Comparison of ENCODE assay signal across 16 mouse cellular contexts in genomic region chr3:26002863-26003608, GRCm38 (mm10).
A peak's percentile ranks its signal among the peaks of the same experiment; 100 is the strongest.
DNase-seq lines count a peak whose midpoint lies in the region; ATAC-seq and TF ChIP-seq lines count a peak whose summit lies in the region.
"Had no signal": no experiment of that assay in that cellular context is flagged by ENCODE, and none has a peak within 500 bp of the region (broad histone marks: within the 10 kb centered on the region; RNA-seq: fewer than 3 reads in every experiment).

No protein-coding gene starts in this region.

- peak; percentile 9 for DNase-seq in hindbrain, embryonic 11.5 days (ENCODE audit: low spot score)
- no peak for DNase-seq in hindbrain, embryonic 10.5 days (ENCODE audit: low spot score)
- peak; percentile 52 for DNase-seq in brain, embryonic 18.5 days (ENCODE audit: low read depth, low spot score)
- peak; percentile 84 for DNase-seq in midbrain, postnatal 0 days (ENCODE audit: low spot score)
- no peak for DNase-seq in lung, postnatal 36 days
- no peak for DNase-seq in urinary bladder, adult 2 months (ENCODE audit: low spot score)
- DNase-seq: heart, adult 11 months; heart, postnatal 14 days; kidney, adult 2 months; thymus, postnatal 14 days had no signal

- no peak overlapping the region for H3K4me2 ChIP-seq in hindbrain, embryonic 11.5 days (replicated peaks; ENCODE audit: low read depth, low read length)
- H3K4me2 ChIP-seq in hindbrain, embryonic 13.5 days, result no peak overlapping the region
- H3K4me2 ChIP-seq in midbrain, postnatal 0 days (ENCODE audit: low read depth, low read length, poor library complexity, severe bottlenecking), result peak overlapping the region; percentile 3; the same call in 1 of the 2 replicates
- no peak overlapping the region for H3K4me2 ChIP-seq in intestine, postnatal 0 days (replicated peaks; ENCODE audit: low read depth)
- H3K4me2 ChIP-seq: embryonic facial prominence, embryonic 13.5 days; liver, embryonic 15.5 days had no signal

- H3K36me3 ChIP-seq in hindbrain, embryonic 11.5 days (ENCODE audit: control insufficient read depth, insufficient read depth, low read length), result no peaks in the 10 kb centered on the region
- no peaks in the 10 kb centered on the region for H3K36me3 ChIP-seq in hindbrain, embryonic 10.5 days
- no peaks in the 10 kb centered on the region for H3K36me3 ChIP-seq in hindbrain, embryonic 13.5 days
- H3K36me3 ChIP-seq in midbrain, postnatal 0 days (ENCODE audit: insufficient read depth, low read length), result no peaks in the 10 kb centered on the region
- H3K36me3 ChIP-seq in intestine, postnatal 0 days (ENCODE audit: control insufficient read depth, insufficient read depth), result no peaks in the 10 kb centered on the region
- H3K36me3 ChIP-seq: embryonic facial prominence, embryonic 13.5 days; limb, embryonic 10.5 days; liver, embryonic 15.5 days had no signal

- WGBS in hindbrain, embryonic 11.5 days, result 70% methylated on average over 7 of the region's 7 CpGs
- WGBS in hindbrain, embryonic 10.5 days, result 74% methylated on average over 7 of the region's 7 CpGs
- WGBS in hindbrain, embryonic 13.5 days, result 40% methylated on average over 7 of the region's 7 CpGs
- 25% methylated on average over 7 of the region's 7 CpGs for WGBS in midbrain, postnatal 0 days
- 66% methylated on average over 7 of the region's 7 CpGs for WGBS in intestine, postnatal 0 days

- H3K9ac ChIP-seq in hindbrain, embryonic 11.5 days (ENCODE audit: low read depth, low read length), result no peak overlapping the region
- H3K9ac ChIP-seq in hindbrain, embryonic 13.5 days, result no peak overlapping the region
- no peak overlapping the region for H3K9ac ChIP-seq in midbrain, postnatal 0 days (replicated peaks; ENCODE audit: low read length, poor library complexity, severe bottlenecking)
- H3K9ac ChIP-seq in intestine, postnatal 0 days (ENCODE audit: low read depth, low read length), result no peak overlapping the region
- H3K9ac ChIP-seq: embryonic facial prominence, embryonic 13.5 days; liver, embryonic 15.5 days had no signal

- H3K4me3 ChIP-seq in hindbrain, embryonic 11.5 days (ENCODE audit: low read depth, low read length), result no peak overlapping the region
- H3K4me3 ChIP-seq in hindbrain, embryonic 10.5 days, result no peak overlapping the region
- no peak overlapping the region for H3K4me3 ChIP-seq in hindbrain, embryonic 13.5 days
- H3K4me3 ChIP-seq in midbrain, postnatal 0 days (ENCODE audit: low read depth, low read length), result no peak overlapping the region
- no peak overlapping the region for H3K4me3 ChIP-seq in intestine, postnatal 0 days (ENCODE audit: low read depth, low read length)
- H3K4me3 ChIP-seq: embryonic facial prominence, embryonic 13.5 days; limb, embryonic 10.5 days; liver, embryonic 15.5 days had no signal

- ATAC-seq in hindbrain, embryonic 11.5 days (ENCODE audit: low FRiP score), result peak; percentile 77
- ATAC-seq in hindbrain, embryonic 13.5 days (ENCODE audit: low FRiP score), result peak; percentile 91
- ATAC-seq in midbrain, postnatal 0 days (ENCODE audit: low FRiP score), result peak; percentile 87
- ATAC-seq in intestine, postnatal 0 days, result no peak
- ATAC-seq: activated CD4-positive, CD25-positive, alpha-beta regulatory T cell, adult 4 months had no signal

- H3K27ac ChIP-seq in hindbrain, embryonic 11.5 days (ENCODE audit: low read depth, low read length), result no peak overlapping the region
- H3K27ac ChIP-seq in hindbrain, embryonic 10.5 days, result no peak overlapping the region
- no peak overlapping the region for H3K27ac ChIP-seq in hindbrain, embryonic 13.5 days
- peak overlapping the region; percentile 59 for H3K27ac ChIP-seq in midbrain, postnatal 0 days (ENCODE audit: low read depth, low read length)
- H3K27ac ChIP-seq in intestine, postnatal 0 days (ENCODE audit: low read depth, low read length), result no peak overlapping the region
- H3K27ac ChIP-seq: embryonic facial prominence, embryonic 13.5 days; limb, embryonic 10.5 days; liver, embryonic 15.5 days had no signal

- TF ChIP-seq CTCF in midbrain, postnatal 0 days (IDR thresholded peaks at IDR 0.05), result no peak
- no peak for TF ChIP-seq CTCF in intestine, postnatal 0 days (IDR thresholded peaks at IDR 0.05; ENCODE audit: low read depth)

- H3K9me3 ChIP-seq in hindbrain, embryonic 11.5 days (ENCODE audit: control insufficient read depth, low read length), result no peaks in the 10 kb centered on the region
- H3K9me3 ChIP-seq in hindbrain, embryonic 10.5 days, result no peaks in the 10 kb centered on the region
- H3K9me3 ChIP-seq in hindbrain, embryonic 13.5 days, result no peaks in the 10 kb centered on the region
- no peaks in the 10 kb centered on the region for H3K9me3 ChIP-seq in midbrain, postnatal 0 days (ENCODE audit: low read length)
- H3K9me3 ChIP-seq in intestine, postnatal 0 days (ENCODE audit: control insufficient read depth), result no peaks in the 10 kb centered on the region
- H3K9me3 ChIP-seq: embryonic facial prominence, embryonic 13.5 days; limb, embryonic 10.5 days; liver, embryonic 15.5 days had no signal

- no peaks in the 10 kb centered on the region for H3K4me1 ChIP-seq in hindbrain, embryonic 11.5 days (replicated peaks; ENCODE audit: control insufficient read depth, insufficient read depth, low read length)
- H3K4me1 ChIP-seq in hindbrain, embryonic 10.5 days (replicated peaks), result no peaks in the 10 kb centered on the region
- H3K4me1 ChIP-seq in hindbrain, embryonic 13.5 days (replicated peaks), result peaks cover 7% of the 10 kb centered on the region
- no peaks in the 10 kb centered on the region for H3K4me1 ChIP-seq in midbrain, postnatal 0 days (ENCODE audit: insufficient read depth, low read length)
- H3K4me1 ChIP-seq in intestine, postnatal 0 days (replicated peaks; ENCODE audit: control insufficient read depth, insufficient read depth, low read length), result no peaks in the 10 kb centered on the region
- H3K4me1 ChIP-seq: embryonic facial prominence, embryonic 13.5 days; limb, embryonic 10.5 days; liver, embryonic 15.5 days had no signal

- no peaks in the 10 kb centered on the region for H3K27me3 ChIP-seq in hindbrain, embryonic 11.5 days (ENCODE audit: control insufficient read depth, insufficient read depth, low read length)
- H3K27me3 ChIP-seq in hindbrain, embryonic 10.5 days (ENCODE audit: insufficient read depth, poor library complexity, severe bottlenecking), result no peaks in the 10 kb centered on the region
- no peaks in the 10 kb centered on the region for H3K27me3 ChIP-seq in hindbrain, embryonic 13.5 days
- no peaks in the 10 kb centered on the region for H3K27me3 ChIP-seq in midbrain, postnatal 0 days (ENCODE audit: insufficient read depth, low read length)
- H3K27me3 ChIP-seq in intestine, postnatal 0 days (replicated peaks; ENCODE audit: control insufficient read depth, insufficient read depth, low read length), result no peaks in the 10 kb centered on the region
- H3K27me3 ChIP-seq: embryonic facial prominence, embryonic 13.5 days; liver, embryonic 15.5 days had no signal

Comparison
In these comparisons a context has a peak if more than half of its experiments do, and no peak if none do; other contexts are left out.
1. DNase-seq: peak in hindbrain, embryonic 11.5 days (single experiment), brain, embryonic 18.5 days (single experiment) and midbrain, postnatal 0 days (single experiment); none in hindbrain, embryonic 10.5 days (single experiment), lung, postnatal 36 days (single experiment) and urinary bladder, adult 2 months (single experiment).